Mouse (Mus musculus) CH12.LX (cell line): ENCODE measurements at regions not wholly inside any gene's neighbourhood (a gene's known extent, or its start where the extent isn't known, plus 50 kb on each side); places are given as distances from the start of the nearest gene placed in this dataset.

Source experiments
- DNase-seq: peaks from one replicate; pipeline ENCODE4 v3.0.0-alpha.2; 2013; ENCODE audit errors: extremely low read depth
- H3K27ac ChIP-seq: 2 replicates; pipeline ENCODE4 v1.5.1; 2012; ENCODE audit warnings: low read depth, mild to moderate bottlenecking, control low read depth, moderate library complexity; ENCODE audit not compliant: insufficient read depth
- H3K27me3 ChIP-seq: replicated peaks from 2 replicates; pipeline ENCODE3; 2012; ENCODE audit warnings: inconsistent platforms
- H3K36me3 ChIP-seq, 2 experiments: replicated peaks in 1 of 2; 2 replicates each; pipeline versions ENCODE3 to v1.6.1; 2012; ENCODE audit warnings: inconsistent platforms in 1 of 2, low read length in 1 of 2, mild to moderate bottlenecking in 1 of 2, mixed read lengths in 1 of 2, moderate library complexity in 1 of 2; ENCODE audit not compliant: control insufficient read depth in 1 of 2, insufficient read depth in 1 of 2
- H3K4me1 ChIP-seq, 2 experiments: 2 replicates each; pipeline ENCODE4 v1.6.1; 2012; ENCODE audit warnings: inconsistent platforms in 1 of 2, moderate library complexity in 1 of 2; ENCODE audit not compliant: insufficient read depth in 2 of 2, control insufficient read depth in 1 of 2
- H3K4me2 ChIP-seq: 2 replicates; pipeline ENCODE4 v1.6.1; 2012; ENCODE audit warnings: low read depth, mild to moderate bottlenecking, control low read depth; ENCODE audit not compliant: poor library complexity, insufficient read depth, severe bottlenecking
- H3K4me3 ChIP-seq, 3 experiments: fragments of 150-350 bp in 1 of 3; sonication (generic) in 1 of 3; replicated peaks in 1 of 3; 2 replicates each; pipeline versions ENCODE3 to v1.5.1; 2011 to 2012; ENCODE audit warnings: low read depth in 2 of 3, low read length in 2 of 3, mild to moderate bottlenecking in 2 of 3, moderate library complexity in 2 of 3, control low read depth in 1 of 3, improper control_type of control experiment in 1 of 3, inconsistent platforms in 1 of 3, mixed read lengths in 1 of 3; ENCODE audit not compliant: poor library complexity in 1 of 3
- H3K79me2 ChIP-seq: replicated peaks from 2 replicates; pipeline ENCODE4 v1.6.1; 2012; ENCODE audit warnings: mild to moderate bottlenecking, moderate library complexity; ENCODE audit not compliant: control insufficient read depth, poor library complexity, insufficient read depth, severe bottlenecking; ENCODE audit errors: extremely low read depth
- H3K9ac ChIP-seq: 2 replicates; pipeline ENCODE4 v1.6.1; 2012; ENCODE audit warnings: low read depth, mild to moderate bottlenecking, control low read depth, moderate library complexity; ENCODE audit not compliant: insufficient read depth
- H3K9me3 ChIP-seq: replicated peaks from 2 replicates; pipeline ENCODE3; 2012; ENCODE audit warnings: low read length, inconsistent platforms, mixed read lengths
- BHLHE40 ChIP-seq: IDR thresholded peaks from 2 replicates; pipeline ENCODE4 v1.6.1; 2011; ENCODE audit warnings: mild to moderate bottlenecking, low read depth, low read length, improper control_type of control experiment
- CHD1 ChIP-seq: IDR thresholded peaks from 2 replicates; pipeline ENCODE4 v1.6.1; 2012; ENCODE audit warnings: low read depth, low read length, improper control_type of control experiment, inconsistent platforms
- CHD2 ChIP-seq: IDR thresholded peaks from 2 replicates; pipeline ENCODE4 v1.6.1; 2011; ENCODE audit warnings: low read length, improper control_type of control experiment
- ELF1 ChIP-seq: IDR thresholded peaks from 2 replicates; pipeline ENCODE4 v1.6.1; 2014; ENCODE audit warnings: low read depth, mild to moderate bottlenecking, inconsistent platforms, low read length, improper control_type of control experiment
- EP300 ChIP-seq: IDR thresholded peaks from 2 replicates; pipeline ENCODE4 v1.6.1; 2011; ENCODE audit warnings: low read length, improper control_type of control experiment
- GABPA ChIP-seq: IDR thresholded peaks from 2 replicates; pipeline ENCODE4 v1.6.1; 2012; ENCODE audit warnings: low read depth, low read length, improper control_type of control experiment, inconsistent platforms; ENCODE audit not compliant: insufficient replicate concordance
- HCFC1 ChIP-seq: IDR thresholded peaks from 2 replicates; pipeline ENCODE4 v1.6.1; 2012; ENCODE audit warnings: low read depth, mild to moderate bottlenecking, inconsistent platforms, low read length, improper control_type of control experiment
- JUND ChIP-seq: conservative IDR thresholded peaks from 2 replicates; pipeline ENCODE4 v1.6.1; 2011; ENCODE audit warnings: low read depth, low read length, improper control_type of control experiment
- KAT2A ChIP-seq: IDR thresholded peaks from 2 replicates; pipeline ENCODE4 v1.6.1; 2012; ENCODE audit warnings: low read length, improper control_type of control experiment, inconsistent platforms; ENCODE audit not compliant: insufficient replicate concordance
- MAX ChIP-seq: IDR thresholded peaks from 2 replicates; pipeline ENCODE4 v1.6.1; 2011; ENCODE audit warnings: low read length, improper control_type of control experiment
- MAZ ChIP-seq: IDR thresholded peaks from 2 replicates; pipeline ENCODE4 v1.6.1; 2012; ENCODE audit warnings: low read depth, mild to moderate bottlenecking, inconsistent platforms, low read length, improper control_type of control experiment, moderate library complexity
- MEF2A ChIP-seq: IDR thresholded peaks from 2 replicates; pipeline ENCODE4 v1.6.1; 2014; ENCODE audit warnings: low read depth, mild to moderate bottlenecking, inconsistent platforms, low read length, improper control_type of control experiment, borderline replicate concordance
- MXI1 ChIP-seq: IDR thresholded peaks from 2 replicates; pipeline ENCODE4 v1.6.1; 2011; ENCODE audit warnings: mild to moderate bottlenecking, low read depth, low read length, improper control_type of control experiment
- POLR2A ChIP-seq: IDR thresholded peaks from 2 replicates; pipeline ENCODE4 v1.6.1; 2011; ENCODE audit warnings: low read depth, mild to moderate bottlenecking, improper control_type of control experiment, low read length
- POLR2AphosphoS2 ChIP-seq: IDR thresholded peaks from 2 replicates; pipeline ENCODE4 v1.6.1; 2011; ENCODE audit warnings: low read depth, low read length, improper control_type of control experiment
- RAD21 ChIP-seq: IDR thresholded peaks from 2 replicates; pipeline ENCODE4 v1.6.1; 2011; ENCODE audit warnings: low read depth, mild to moderate bottlenecking, low read length, improper control_type of control experiment, moderate library complexity
- TBP ChIP-seq: conservative IDR thresholded peaks from 2 replicates; pipeline ENCODE4 v1.6.1; 2011; ENCODE audit warnings: low read depth, low read length, improper control_type of control experiment
- TCF12 ChIP-seq: IDR thresholded peaks from 2 replicates; pipeline ENCODE4 v1.6.1; 2014; ENCODE audit warnings: low read depth, mild to moderate bottlenecking, inconsistent platforms, low read length, improper control_type of control experiment
- UBTF ChIP-seq: IDR thresholded peaks from 2 replicates; pipeline ENCODE4 v1.6.1; 2012; ENCODE audit warnings: low read depth, mild to moderate bottlenecking, inconsistent platforms, low read length, improper control_type of control experiment, moderate library complexity
- USF2 ChIP-seq: conservative IDR thresholded peaks from 2 replicates; pipeline ENCODE4 v1.6.1; 2011; ENCODE audit warnings: low read depth, low read length, improper control_type of control experiment
- ZC3H11A ChIP-seq: IDR thresholded peaks from 2 replicates; pipeline ENCODE4 v1.6.1; 2012; ENCODE audit warnings: low read depth, mild to moderate bottlenecking, inconsistent platforms, low read length, improper control_type of control experiment
- ZMIZ1 ChIP-seq: IDR thresholded peaks from 2 replicates; pipeline ENCODE4 v1.6.1; 2012; ENCODE audit warnings: low read depth, mild to moderate bottlenecking, inconsistent platforms, low read length, improper control_type of control experiment
- ZNF384 ChIP-seq: IDR thresholded peaks from 2 replicates; pipeline ENCODE4 v1.6.1; 2012; ENCODE audit warnings: low read depth, low read length, improper control_type of control experiment, inconsistent platforms
- dilution Hi-C: fragments of 300-500 bp; cut with MboI; formaldehyde crosslinking; loops from 2 replicates; pipeline ENCODE4 v1.14.3; 2020; ENCODE audit warnings: low sequenced_read_pairs; ENCODE audit not compliant: extremely low pct_unique_long_range_greater_than_20kb, extremely low pct_ligation_motif_present
- in situ Hi-C: fragments of 300-500 bp; cut with MboI; formaldehyde crosslinking; loops from 3 replicates; pipeline ENCODE4 v1.14.3; 2019; ENCODE audit warnings: low sequenced_read_pairs, low pct_ligation_motif_present, low pct_unique_long_range_greater_than_20kb, mixed read lengths

DNA sequence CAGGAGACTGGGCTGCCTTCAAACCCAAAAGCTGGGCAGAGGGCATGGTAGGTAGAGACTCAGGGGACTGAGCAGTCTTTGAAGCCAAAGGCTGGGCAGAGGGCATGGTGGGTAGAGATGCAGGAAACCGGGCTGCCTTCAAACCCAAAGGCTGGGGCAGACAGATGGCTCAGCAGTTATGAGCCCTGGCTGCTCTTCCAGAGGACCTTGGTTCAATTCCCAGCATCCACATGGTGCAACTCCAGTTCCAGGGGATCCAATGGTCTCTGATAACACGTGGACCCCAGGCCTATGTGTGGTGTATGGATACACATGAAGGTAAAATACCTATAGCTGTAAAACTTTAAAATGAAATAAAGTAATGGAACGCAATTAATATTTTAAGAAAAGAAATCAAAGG is 242.0 kb upstream of the Csf3r start:
- no peaks in the 10 kb centered on the region for H3K9me3 ChIP-seq
- H3K79me2 ChIP-seq, result no peaks in the 10 kb centered on the region
- dilution Hi-C loops (no loop called here), in situ Hi-C loops (no loop called here)
- TF ChIP-seq USF2, result no peak
- no peak for TF ChIP-seq HCFC1
- TF ChIP-seq JUND, result no peak
- no peak for TF ChIP-seq KAT2A
- no peak for TF ChIP-seq MAX
- TF ChIP-seq MAZ, result no peak
- TF ChIP-seq GABPA, result no peak
- TF ChIP-seq RAD21, result no peak
- TF ChIP-seq TBP, result no peak
- no peak for TF ChIP-seq ZMIZ1
- no peak for TF ChIP-seq CHD1
- TF ChIP-seq POLR2AphosphoS2, result no peak
- TF ChIP-seq TCF12, result no peak
- TF ChIP-seq CHD2, result no peak
- TF ChIP-seq ELF1, result no peak
- TF ChIP-seq BHLHE40, result no peak
- TF ChIP-seq POLR2A, result no peak
- TF ChIP-seq UBTF, result no peak
- TF ChIP-seq MEF2A, result no peak
- TF ChIP-seq MXI1, result no peak
- no peak for DNase-seq
- no peak overlapping the region for H3K27ac ChIP-seq
- H3K4me1 ChIP-seq, result no peaks in the 10 kb centered on the region
- H3K9ac ChIP-seq, result no peak overlapping the region
- H3K4me3 ChIP-seq, result no peak overlapping the region
- no peaks in the 10 kb centered on the region for H3K36me3 ChIP-seq
- H3K4me2 ChIP-seq, result no peak overlapping the region
- peaks cover 87% of the 10 kb centered on the region for H3K27me3 ChIP-seq

DNA sequence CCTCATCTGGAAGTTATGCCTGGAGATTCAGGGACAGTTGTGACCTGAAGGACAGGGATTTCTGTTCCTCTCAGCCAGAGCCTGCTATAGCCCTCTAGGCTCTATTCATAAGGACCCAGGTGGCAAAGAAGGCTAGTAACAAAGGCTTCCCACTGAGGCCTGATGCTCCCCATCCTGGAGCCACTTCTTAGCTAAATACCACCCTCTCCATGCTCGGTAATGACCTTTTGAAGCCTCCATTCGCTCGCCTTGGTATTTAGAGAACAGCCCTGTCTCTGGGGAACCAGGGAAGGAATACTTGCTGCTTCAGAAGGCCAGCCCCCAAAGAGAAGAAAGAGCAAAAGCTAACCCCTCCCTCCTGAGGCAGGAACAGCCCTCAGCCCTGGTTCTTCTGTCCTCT is 238.3 kb upstream of the Csf3r start:
- H3K27me3 ChIP-seq, result peaks cover 88% of the 10 kb centered on the region
- dilution Hi-C loops, result no loop called here
- no peak overlapping the region for H3K9ac ChIP-seq
- no peaks in the 10 kb centered on the region for H3K9me3 ChIP-seq
- H3K79me2 ChIP-seq, result no peaks in the 10 kb centered on the region
- H3K36me3 ChIP-seq, result no peaks in the 10 kb centered on the region
- DNase-seq, result no peak
- no peak overlapping the region for H3K4me2 ChIP-seq
- no peak overlapping the region for H3K4me3 ChIP-seq
- H3K27ac ChIP-seq, result no peak overlapping the region
- TF ChIP-seq ZC3H11A, result no peak
- TF ChIP-seq EP300, result no peak
- TF ChIP-seq JUND, result no peak
- TF ChIP-seq BHLHE40, result no peak
- TF ChIP-seq ZNF384, result no peak
- TF ChIP-seq MXI1, result no peak
- TF ChIP-seq HCFC1, result no peak
- TF ChIP-seq, all 38 proteins: peak for 0
- in situ Hi-C loops, result no loop called here
- H3K4me1 ChIP-seq, result no peaks in the 10 kb centered on the region
